Mouse (Mus musculus): ENCODE results near the gene Calhm2. TPM values are rescaled to one million over a fixed set of nuclear protein-coding genes. Genes with fewer than 3 reads are reported as not detected.

Gene Calhm2
- polyA plus RNA-seq, 1 experiment from 2014 or later, result 4.6 TPM

- H3K4me3 ChIP-seq, result no peak overlapping the region
- no peak overlapping the region for H3K27ac ChIP-seq
- peaks cover under 1% of the 10 kb centered on the region; the same call in 1 of the 2 replicates for H3K36me3 ChIP-seq
- no peak overlapping the region for H3K4me2 ChIP-seq
- H3K27me3 ChIP-seq, result no peaks in the 10 kb centered on the region
- H3K4me1 ChIP-seq (replicated peaks), result peaks cover 13% of the 10 kb centered on the region
- H3K9me3 ChIP-seq (replicated peaks), result no peaks in the 10 kb centered on the region
- WGBS, result 88% methylated on average over 3 of the region's 3 CpGs
- H3K9ac ChIP-seq, result no peak overlapping the region
- no peak for ATAC-seq (replicated peaks; ENCODE audit: insufficient number of reproducible peaks, insufficient read depth, low FRiP score, low read depth)
Measured at GRCm38 (mm10) chr19:47065860-47066259, 72.2 kb downstream of the Calhm2 start.

GRCm38 (mm10) chr19:47057684-47058083 lies 80.4 kb downstream of the Calhm2 start:
- 52% methylated on average over 1 of the region's 1 CpGs for WGBS
- H3K27ac ChIP-seq, result no peak overlapping the region
- H3K9me3 ChIP-seq (replicated peaks), result no peaks in the 10 kb centered on the region
- no peak overlapping the region for H3K9ac ChIP-seq
- no peak overlapping the region for H3K4me3 ChIP-seq
- H3K4me2 ChIP-seq, result no peak overlapping the region
- H3K36me3 ChIP-seq, result no peaks in the 10 kb centered on the region
- ATAC-seq (replicated peaks; ENCODE audit: insufficient number of reproducible peaks, insufficient read depth, low FRiP score, low read depth), result no peak
- H3K4me1 ChIP-seq (replicated peaks), result no peaks in the 10 kb centered on the region
- no peaks in the 10 kb centered on the region for H3K27me3 ChIP-seq

Other genes with a start within 250 kb of the Calhm2 start
- gene Ina, start 123.6 kb downstream of the Calhm2 start, polyA plus RNA-seq (2015; fragmentation: Nextera tagmentation; extraction: Ambion mirVana), result 0.58 and 5.8 TPM in 2 replicates
- gene Nt5c2, start 123.1 kb downstream of the Calhm2 start, polyA plus RNA-seq (2015; fragmentation: Nextera tagmentation; extraction: Ambion mirVana), result 117 and 118 TPM in 2 replicates
- gene Pcgf6, start 87.4 kb downstream of the Calhm2 start, polyA plus RNA-seq (2015; fragmentation: Nextera tagmentation; extraction: Ambion mirVana), result 6.8 and 7.8 TPM in 2 replicates
- gene Taf5, start 70.5 kb downstream of the Calhm2 start, polyA plus RNA-seq (2015; fragmentation: Nextera tagmentation; extraction: Ambion mirVana), result 2.6 and 3.2 TPM in 2 replicates
- 1,922 and 3,380 TPM in 2 replicates for gene Usmg5, start 47.6 kb downstream of the Calhm2 start, polyA plus RNA-seq (2015; fragmentation: Nextera tagmentation; extraction: Ambion mirVana)
- gene Pdcd11, start 47.5 kb downstream of the Calhm2 start, polyA plus RNA-seq (2015; fragmentation: Nextera tagmentation; extraction: Ambion mirVana), result 4.6 and 5.2 TPM in 2 replicates
- gene Calhm1, start 6.0 kb upstream of the Calhm2 start, polyA plus RNA-seq (2015; fragmentation: Nextera tagmentation; extraction: Ambion mirVana), result not detected in 2 replicates
- not detected in 2 replicates for gene Calhm3, start 19.5 kb upstream of the Calhm2 start, polyA plus RNA-seq (2015; fragmentation: Nextera tagmentation; extraction: Ambion mirVana)
- gene Neurl1a, start 40.5 kb upstream of the Calhm2 start, polyA plus RNA-seq (2015; fragmentation: Nextera tagmentation; extraction: Ambion mirVana), result 1.2 and 2.3 TPM in 2 replicates